Mouse (Mus musculus) splenic B cell, adult 2 months (primary cell): ENCODE data around the gene Fry.

Source experiments
- DNase-seq: peaks from one replicate; pipeline ENCODE4 v3.0.0-alpha.2; 2011; ENCODE audit warnings: low read depth, low spot score
- H3K27me3 ChIP-seq: 2 replicates; pipeline ENCODE4 v1.6.1; 2012; ENCODE audit warnings: mild to moderate bottlenecking, low read length, moderate library complexity, mixed read lengths; ENCODE audit not compliant: control insufficient read depth, poor library complexity, insufficient read depth, severe bottlenecking
- H3K36me3 ChIP-seq: 2 replicates; pipeline ENCODE4 v1.6.1; 2012; ENCODE audit warnings: mild to moderate bottlenecking, low read length, moderate library complexity, mixed read lengths; ENCODE audit not compliant: control insufficient read depth, poor library complexity, insufficient read depth, severe bottlenecking

Fry gene

GRCm38 (mm10) chr5:150306497-150306896 lies 188.1 kb downstream of the Fry start:
- peak; percentile 74 for DNase-seq
- Histone ChIP-seq H3K36me3 (no peaks in the 10 kb centered on the region; the same call in 1 of the 2 replicates), H3K27me3 (no peaks in the 10 kb centered on the region)

GRCm38 (mm10) chr5:150313229-150313628 lies 194.8 kb downstream of the Fry start:
- Histone ChIP-seq H3K36me3 (peaks cover 2% of the 10 kb centered on the region; the same call in 1 of the 2 replicates), H3K27me3 (no peaks in the 10 kb centered on the region)
- no peak for DNase-seq

GRCm38 (mm10) chr5:150314582-150314981 lies 196.1 kb downstream of the Fry start:
- no peak for DNase-seq
- H3K27me3 ChIP-seq, result no peaks in the 10 kb centered on the region
- H3K36me3 ChIP-seq, result peaks cover 2% of the 10 kb centered on the region; the same call in 1 of the 2 replicates

GRCm38 (mm10) chr5:150325411-150325810 lies 207.0 kb downstream of the Fry start:
- DNase-seq, result no peak
- no peaks in the 10 kb centered on the region for H3K27me3 ChIP-seq
- no peaks in the 10 kb centered on the region; the same call in 1 of the 2 replicates for H3K36me3 ChIP-seq

GRCm38 (mm10) chr5:150328686-150329085 lies 210.2 kb downstream of the Fry start:
- Histone ChIP-seq H3K27me3 (no peaks in the 10 kb centered on the region), H3K36me3 (no peaks in the 10 kb centered on the region; the same call in 1 of the 2 replicates)
- no peak for DNase-seq

GRCm38 (mm10) chr5:150331821-150332220 lies 213.4 kb downstream of the Fry start:
- no peaks in the 10 kb centered on the region for H3K27me3 ChIP-seq
- H3K36me3 ChIP-seq, result no peaks in the 10 kb centered on the region
- DNase-seq, result no peak

GRCm38 (mm10) chr5:150332810-150333209 lies 214.4 kb downstream of the Fry start:
- Histone ChIP-seq H3K27me3 (no peaks in the 10 kb centered on the region), H3K36me3 (no peaks in the 10 kb centered on the region)
- no peak for DNase-seq

GRCm38 (mm10) chr5:150333328-150333731 lies 214.9 kb downstream of the Fry start:
- H3K36me3 ChIP-seq, result no peaks in the 10 kb centered on the region
- no peaks in the 10 kb centered on the region for H3K27me3 ChIP-seq
- no peak for DNase-seq

- H3K27me3 ChIP-seq, result no peaks in the 10 kb centered on the region
- DNase-seq, result no peak
- H3K36me3 ChIP-seq, result 0 out of 2 replicates have a peak, but pooled peaks cover 6% of the 10 kb centered on the region
These were observed 218.0 kb downstream of the Fry start for GRCm38 (mm10) chr5:150336451-150336850.

GRCm38 (mm10) chr5:150337696-150338095 lies 219.3 kb downstream of the Fry start:
- Histone ChIP-seq H3K27me3 (no peaks in the 10 kb centered on the region), H3K36me3 (0 out of 2 replicates have a peak, but pooled peaks cover 6% of the 10 kb centered on the region)
- DNase-seq, result no peak

- H3K27me3 ChIP-seq, result no peaks in the 10 kb centered on the region
- H3K36me3 ChIP-seq, result 0 out of 2 replicates have a peak, but pooled peaks cover 7% of the 10 kb centered on the region
- no peak for DNase-seq
These were observed 222.5 kb downstream of the Fry start for GRCm38 (mm10) chr5:150340944-150341343.

- H3K36me3 ChIP-seq, result 0 out of 2 replicates have a peak, but pooled peaks cover 9% of the 10 kb centered on the region
- no peak for DNase-seq
- no peaks in the 10 kb centered on the region for H3K27me3 ChIP-seq
These were observed 223.7 kb downstream of the Fry start for GRCm38 (mm10) chr5:150342139-150342538.

GRCm38 (mm10) chr5:150345946-150346345 lies 227.5 kb downstream of the Fry start:
- no peaks in the 10 kb centered on the region for H3K27me3 ChIP-seq
- H3K36me3 ChIP-seq, result peaks cover 9% of the 10 kb centered on the region; the same call in 1 of the 2 replicates
- no peak for DNase-seq

GRCm38 (mm10) chr5:150346378-150346777 lies 227.9 kb downstream of the Fry start:
- H3K27me3 ChIP-seq, result no peaks in the 10 kb centered on the region
- H3K36me3 ChIP-seq, result peaks cover 7% of the 10 kb centered on the region; the same call in 1 of the 2 replicates
- DNase-seq, result no peak

GRCm38 (mm10) chr5:150347845-150348244 lies 229.4 kb downstream of the Fry start:
- peaks cover 7% of the 10 kb centered on the region; the same call in 1 of the 2 replicates for H3K36me3 ChIP-seq
- DNase-seq, result no peak
- H3K27me3 ChIP-seq, result no peaks in the 10 kb centered on the region

GRCm38 (mm10) chr5:150348302-150348701 lies 229.9 kb downstream of the Fry start:
- no peak for DNase-seq
- H3K36me3 ChIP-seq, result peaks cover 7% of the 10 kb centered on the region; the same call in 1 of the 2 replicates

More at GRCm38 (mm10) chr5:150348302-150348701, 229.9 kb downstream of the Fry start:
- no peaks in the 10 kb centered on the region for H3K27me3 ChIP-seq
